Mouse (Mus musculus) cerebellum, postnatal 4 days (tissue): ENCODE results near the gene Tnrc6c.
A peak's percentile ranks its signal among the peaks of the same experiment; 100 is the strongest.

Experiments
- DNase-seq, 2 experiments: peaks; one replicate each; pipeline ENCODE4 v3.0.0; 2022; ENCODE audit warnings: low spot score in 2 of 2, mixed read lengths in 1 of 2

Gene Tnrc6c

DNA sequence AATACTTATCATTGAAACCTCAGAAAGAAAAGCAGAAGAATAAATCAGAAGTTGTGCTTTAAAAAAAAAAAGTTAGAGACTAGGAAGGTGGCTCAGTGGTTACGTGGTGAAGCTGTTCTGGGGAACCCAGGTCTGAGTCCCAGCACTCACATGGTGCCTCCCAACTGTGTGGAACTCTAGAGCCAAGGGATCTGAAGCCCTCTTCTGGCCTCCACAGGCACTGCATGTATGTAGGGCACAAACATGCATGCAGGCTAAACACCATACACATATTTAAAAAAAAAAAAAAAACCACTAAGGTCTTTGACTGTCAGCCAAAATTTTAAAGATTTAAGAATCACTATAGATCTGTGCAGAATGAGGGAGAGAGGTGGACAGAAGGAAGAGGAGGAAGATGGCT is 20.4 kb downstream of the Tnrc6c start:
- no peak for DNase-seq

GRCm38 (mm10) chr11:117676649-117677048 is 22.6 kb downstream of the Tnrc6c start:
- no peak for DNase-seq

DNA sequence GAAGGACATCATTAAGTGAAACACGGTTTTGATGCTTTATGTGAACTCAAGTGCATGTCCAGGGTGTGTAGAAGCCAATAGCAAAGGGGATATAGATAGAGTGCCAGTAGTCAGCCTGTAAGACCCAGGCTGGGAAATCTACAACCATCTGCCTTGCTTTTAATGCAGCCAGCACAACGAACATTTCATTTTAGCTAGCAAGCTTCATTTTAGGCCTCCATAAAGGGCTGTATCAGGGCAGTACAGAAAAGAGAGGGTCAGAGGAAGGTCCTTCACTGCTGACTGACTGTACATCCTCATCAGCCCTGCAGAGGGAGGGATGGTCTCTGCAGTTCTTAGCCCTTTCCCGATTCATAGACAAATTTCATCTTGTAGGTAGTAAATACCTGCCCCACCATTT is 23.0 kb downstream of the Tnrc6c start:
- DNase-seq: no peak

GRCm38 (mm10) chr11:117677594-117677993 is 23.5 kb downstream of the Tnrc6c start:
- no peak for DNase-seq

DNA sequence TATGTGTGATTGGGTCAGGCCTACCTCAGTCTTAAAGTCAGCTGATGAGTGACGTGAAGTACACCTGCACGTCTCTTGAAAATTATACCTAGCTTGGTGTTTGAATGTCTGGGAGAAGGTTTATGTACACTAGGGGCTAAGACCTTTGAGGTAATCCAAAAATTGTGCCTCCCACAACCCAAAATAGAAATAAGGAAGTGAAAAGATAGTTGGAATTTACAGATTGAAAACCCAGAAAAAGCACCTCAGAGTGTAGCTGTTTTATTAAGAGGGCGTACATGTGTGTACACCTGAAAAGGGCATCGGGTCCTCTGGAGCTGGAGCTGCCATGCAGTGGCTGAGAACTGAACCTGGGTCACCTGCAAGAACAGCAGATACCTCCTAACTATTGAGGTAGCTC is 24.1 kb downstream of the Tnrc6c start:
- no peak for DNase-seq

DNA sequence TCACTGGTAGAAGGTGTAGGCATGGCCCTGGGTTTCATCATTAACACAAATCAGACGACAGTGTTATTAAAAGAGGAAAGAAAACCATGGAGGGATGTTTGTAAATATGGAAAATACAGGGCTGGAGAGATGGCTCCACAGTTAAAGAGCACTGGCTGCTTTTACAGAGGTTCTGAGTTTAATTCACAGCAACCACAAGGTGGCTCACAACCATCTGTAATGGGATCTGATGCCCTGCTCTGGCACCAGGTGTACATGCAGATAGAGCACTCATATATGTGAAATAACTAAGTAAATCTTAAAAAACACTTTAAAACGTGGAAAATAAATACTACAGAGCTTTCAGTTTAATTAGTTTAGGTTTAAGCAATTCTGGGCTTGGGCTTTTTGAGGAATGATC is 24.7 kb downstream of the Tnrc6c start:
- DNase-seq: no peak

- no peak for DNase-seq
These were observed 30.6 kb downstream of the Tnrc6c start for GRCm38 (mm10) chr11:117684640-117685039.

DNA sequence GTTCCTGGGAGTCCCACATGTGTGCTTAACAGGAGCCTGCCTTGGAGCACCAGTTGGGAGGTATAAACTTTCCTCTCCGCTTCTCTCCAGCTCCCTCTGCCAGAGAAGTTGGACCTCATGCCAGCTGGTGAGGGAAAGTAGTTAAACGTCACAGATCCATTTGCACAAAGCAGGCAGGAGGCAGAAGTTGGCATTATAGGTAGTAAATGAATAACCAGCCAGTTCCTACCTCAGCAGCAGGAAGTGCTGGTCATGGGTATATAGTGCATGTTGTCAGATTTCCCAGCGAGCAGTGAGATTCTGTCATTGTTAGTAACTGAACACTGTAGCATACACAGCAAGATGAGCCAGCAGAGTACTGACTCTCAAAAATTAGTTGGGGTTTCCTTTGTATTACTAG is 31.4 kb downstream of the Tnrc6c start:
- DNase-seq: no peak

DNA sequence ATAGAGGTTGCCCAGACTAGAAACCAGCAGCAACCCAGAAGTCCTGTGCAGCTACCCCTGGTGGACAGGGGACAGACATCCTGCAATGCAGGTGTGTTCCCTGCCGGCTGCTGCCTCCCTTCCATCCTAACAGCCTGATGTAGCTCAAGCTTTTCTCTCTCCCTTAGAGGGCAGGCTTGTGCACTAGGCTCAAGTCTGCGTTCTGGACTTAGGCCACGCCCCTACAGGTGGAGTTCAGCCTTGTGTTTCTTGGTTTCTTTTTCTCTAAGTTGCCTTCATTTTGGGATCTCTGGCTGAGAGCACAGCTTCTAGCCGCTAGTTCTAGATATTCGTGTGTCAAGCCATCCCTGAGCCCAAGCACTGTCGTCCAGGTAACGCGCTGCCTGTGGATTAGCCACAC is 31.9 kb downstream of the Tnrc6c start:
- DNase-seq: no peak

DNA sequence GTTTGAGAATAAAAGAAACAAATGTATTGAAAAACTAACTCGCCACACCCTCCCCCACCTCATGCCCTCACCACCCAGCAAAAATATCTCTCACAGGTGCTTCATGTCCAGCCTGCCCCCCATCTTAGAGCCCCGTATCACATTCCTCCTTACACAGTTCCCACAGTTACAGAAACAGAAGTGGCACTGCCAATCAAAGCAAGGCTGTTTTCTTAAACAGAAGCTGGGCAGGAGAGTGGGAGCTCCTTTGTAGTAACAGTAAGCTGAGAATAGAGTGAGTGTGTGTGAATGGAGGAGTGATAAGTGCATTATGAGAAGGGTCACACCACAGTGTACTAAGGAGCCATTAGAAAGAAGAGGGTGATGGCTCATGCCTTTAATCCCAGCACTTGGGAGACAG is 34.5 kb downstream of the Tnrc6c start:
- no peak for DNase-seq

GRCm38 (mm10) chr11:117691311-117691710 is 37.2 kb downstream of the Tnrc6c start:
- DNase-seq: no peak

- no peak for DNase-seq
These were observed 40.0 kb downstream of the Tnrc6c start for GRCm38 (mm10) chr11:117694050-117694449.

DNA sequence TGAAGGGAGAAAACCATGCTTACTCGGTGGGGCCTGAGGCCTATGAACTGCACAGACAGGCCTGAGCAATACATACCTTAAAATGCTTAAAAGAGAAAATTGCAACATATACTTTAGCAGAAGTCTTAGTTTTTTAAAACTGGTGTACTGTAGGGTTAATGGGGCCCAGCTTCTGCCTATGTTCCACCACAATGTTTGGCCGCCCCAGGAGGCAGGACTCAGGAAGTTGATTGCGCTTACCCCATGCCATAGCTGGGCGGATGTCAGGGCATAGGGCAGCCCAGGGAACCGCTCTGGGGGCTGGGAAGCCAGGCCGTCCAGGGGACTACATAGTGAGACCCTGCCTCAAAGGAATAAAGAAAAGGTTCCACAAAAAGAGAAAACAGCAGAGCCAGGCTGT is 42.5 kb downstream of the Tnrc6c start:
- DNase-seq: no peak

DNA sequence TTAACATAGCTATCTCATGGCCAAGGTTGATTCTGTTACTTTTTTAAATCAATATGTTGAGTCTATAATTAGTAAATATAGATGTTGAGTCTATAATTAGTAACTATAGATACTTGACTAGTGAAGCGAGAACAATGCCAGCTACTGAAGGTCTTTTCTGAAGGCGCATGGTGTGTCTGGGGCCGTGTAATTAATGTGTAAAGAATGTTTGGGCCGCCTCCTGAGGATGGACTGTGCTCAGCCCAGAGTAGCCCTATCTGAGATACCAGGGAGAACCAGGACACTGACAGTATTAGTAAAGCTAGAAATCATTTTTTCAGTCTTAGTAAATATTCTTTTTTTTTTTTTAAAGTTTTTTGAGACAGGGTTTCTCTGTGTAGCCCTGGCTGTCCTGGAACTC is 46.8 kb downstream of the Tnrc6c start:
- no peak for DNase-seq

- DNase-seq: no peak
These were observed 52.2 kb downstream of the Tnrc6c start for GRCm38 (mm10) chr11:117706267-117706666.

- DNase-seq: no peak
These were observed 53.1 kb downstream of the Tnrc6c start for GRCm38 (mm10) chr11:117707238-117707637.

DNA sequence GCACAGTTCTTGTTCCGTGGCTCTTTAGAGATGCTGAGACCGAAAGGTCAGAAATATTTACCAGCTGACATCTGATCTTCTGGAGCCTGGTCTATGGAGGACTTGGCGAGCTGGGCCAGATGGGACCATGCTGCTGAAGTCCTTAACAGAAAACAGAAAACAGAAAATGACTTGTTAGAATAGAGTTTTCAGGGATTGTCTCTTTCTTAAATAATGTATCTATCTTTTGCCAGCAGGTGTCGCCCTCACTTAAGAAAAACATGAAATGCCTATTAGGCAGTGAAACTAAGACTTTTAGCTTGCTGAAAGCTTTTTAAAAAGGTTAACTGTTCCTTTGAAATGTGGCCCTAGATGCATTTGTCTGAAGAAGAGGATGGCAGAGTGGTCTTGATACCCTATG is 55.2 kb downstream of the Tnrc6c start:
- peak in 1 of 2 experiments; percentile 42 for DNase-seq

- no peak for DNase-seq
These were observed 56.8 kb downstream of the Tnrc6c start for GRCm38 (mm10) chr11:117710815-117711294.

DNA sequence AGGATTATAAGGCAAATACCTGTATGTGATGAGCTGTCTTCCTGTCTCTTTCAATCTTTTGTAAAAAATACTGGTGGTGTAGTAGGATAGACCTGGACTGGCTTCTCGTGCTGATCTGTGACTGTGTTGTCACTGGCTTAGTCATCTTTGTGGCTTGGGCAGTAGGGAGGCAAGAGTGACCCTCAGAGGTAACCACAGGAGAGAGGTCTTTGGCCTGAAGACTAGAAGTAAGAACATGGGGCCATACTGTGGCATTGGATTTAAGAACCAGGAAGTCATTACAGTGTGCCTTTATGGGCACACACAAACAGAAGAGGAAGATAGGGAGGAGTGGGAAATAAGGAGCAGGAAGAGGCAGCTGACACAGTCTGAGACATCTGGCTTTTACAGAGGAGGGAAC is 58.0 kb downstream of the Tnrc6c start:
- DNase-seq: no peak

GRCm38 (mm10) chr11:117713375-117713774 is 59.3 kb downstream of the Tnrc6c start:
- DNase-seq: no peak

DNA sequence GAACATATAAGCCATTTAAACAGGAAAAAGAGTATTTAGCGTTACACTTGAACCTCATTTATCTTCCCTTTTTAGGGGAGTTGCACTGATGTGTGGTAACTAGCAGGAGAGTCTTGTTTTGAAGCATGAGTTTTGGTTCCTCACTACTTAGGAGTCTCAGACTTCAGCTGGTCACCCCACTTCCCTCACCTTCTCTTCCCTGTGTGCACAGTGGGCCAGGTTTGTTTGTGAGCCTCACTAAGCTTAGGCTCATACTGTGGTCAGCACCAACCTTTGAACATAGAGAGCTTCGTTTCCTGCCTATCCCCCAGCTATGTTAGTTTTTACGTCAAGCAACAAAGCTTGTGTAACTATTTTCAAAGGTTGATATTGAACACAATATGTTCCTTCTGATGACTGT is 64.7 kb downstream of the Tnrc6c start:
- no peak for DNase-seq

- no peak for DNase-seq
These were observed 70.7 kb downstream of the Tnrc6c start for GRCm38 (mm10) chr11:117724604-117725301.

DNA sequence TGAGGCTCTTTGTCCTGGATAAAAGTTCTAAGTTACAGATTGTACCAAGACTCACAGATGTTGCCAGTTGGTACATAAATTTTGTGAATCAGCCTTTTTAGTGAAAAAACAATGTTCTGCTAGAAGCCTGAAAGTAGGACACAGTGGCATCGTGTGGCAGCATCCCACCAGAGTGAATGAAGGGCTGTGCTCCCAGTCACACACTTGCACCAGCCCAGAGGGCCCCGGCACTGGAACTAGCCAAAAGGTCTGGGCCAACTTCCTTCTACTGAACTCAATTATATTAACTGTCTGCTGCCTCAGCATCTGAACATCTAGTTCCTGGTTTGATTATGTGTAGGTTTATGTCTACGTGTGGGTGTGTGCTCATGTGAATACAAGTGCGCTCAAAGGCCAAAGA is 72.9 kb downstream of the Tnrc6c start:
- DNase-seq: no peak

- DNase-seq: no peak
These were observed 74.2 kb downstream of the Tnrc6c start for GRCm38 (mm10) chr11:117728245-117728644.
